Mouse (Mus musculus): ENCODE data around the gene Papola. TPM values are rescaled to one million over a fixed set of nuclear protein-coding genes. Genes with fewer than 3 reads are reported as not detected.
"Not testable (repeated sequence)": the region's sequence is repeated elsewhere in the genome, so short reads cannot be mapped to it uniquely, and the experiment has no call there.

The Papola gene
- total RNA-seq, 2 experiments from 2014 or later, result 163 to 164 TPM

DNA sequence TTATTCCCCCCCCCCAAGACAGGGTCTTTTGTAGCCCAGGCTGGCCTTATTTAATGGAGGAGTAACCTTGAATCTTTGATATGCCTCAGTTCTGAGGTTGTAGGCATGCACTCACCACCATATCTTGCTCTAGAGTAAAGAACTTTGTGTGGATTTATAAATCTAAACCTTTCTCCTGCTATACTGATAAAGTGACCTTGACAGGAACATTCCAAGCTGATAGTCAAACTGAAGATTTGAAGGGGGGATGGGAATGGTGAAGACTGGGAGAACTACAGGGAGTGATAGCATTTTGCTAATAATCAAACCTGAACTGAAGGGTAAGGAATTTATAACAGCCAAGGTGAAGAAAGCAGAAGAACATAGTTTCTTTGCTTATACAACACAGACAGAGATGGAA is 13.5 kb downstream of the Papola start:
- no peak for DNase-seq (ENCODE audit: low spot score in 2 of 2)

GRCm38 (mm10) chr12:105805790-105806189 is 21.3 kb downstream of the Papola start:
- no peak for DNase-seq (ENCODE audit: low spot score in 2 of 2)

- DNase-seq (ENCODE audit: low spot score in 2 of 2), result no peak
These were observed 21.7 kb downstream of the Papola start for GRCm38 (mm10) chr12:105806205-105806604.

DNA sequence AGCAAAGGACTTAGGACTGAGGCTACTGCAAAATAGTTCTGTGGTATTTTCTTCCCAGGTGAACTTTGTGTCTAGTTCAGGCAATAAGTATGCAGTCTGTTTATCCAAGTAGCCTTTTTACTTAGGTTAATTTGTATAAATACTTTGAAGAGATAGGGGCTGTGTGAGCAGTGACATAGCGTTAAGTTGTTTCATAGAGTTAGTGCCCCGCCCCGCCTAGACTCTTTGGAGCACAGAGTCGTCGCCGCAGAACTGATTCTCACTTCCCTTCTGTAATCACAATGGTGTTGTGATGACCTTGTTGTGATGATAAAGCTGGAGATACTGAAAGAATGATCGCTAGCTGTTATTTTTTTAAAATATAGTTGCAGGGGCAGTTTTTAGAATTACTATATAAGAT is 22.9 kb downstream of the Papola start:
- DNase-seq (ENCODE audit: low spot score in 2 of 2), result no peak

DNA sequence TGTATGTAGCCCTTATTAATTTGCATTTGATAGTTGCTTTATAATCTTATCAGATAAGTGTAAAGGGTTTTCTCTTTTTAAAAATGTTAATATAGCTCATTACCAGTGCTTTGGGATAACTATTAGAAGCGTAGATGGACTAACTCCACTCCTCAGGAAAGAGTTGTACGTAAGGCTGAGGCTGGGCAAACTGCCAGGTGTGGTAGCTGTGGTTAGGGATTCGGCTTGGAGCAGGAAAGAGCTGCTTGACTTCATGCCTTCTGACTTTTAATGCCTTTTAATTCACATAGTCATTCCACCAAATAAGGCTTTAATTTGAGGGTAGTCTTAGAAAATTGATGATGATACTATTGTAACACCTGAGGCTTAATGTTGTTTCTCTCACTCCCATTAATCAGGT is 24.5 kb downstream of the Papola start:
- DNase-seq (ENCODE audit: low spot score in 2 of 2), result no peak

- no peak for DNase-seq (ENCODE audit: low spot score in 2 of 2)
These were observed 26.1 kb downstream of the Papola start for GRCm38 (mm10) chr12:105810608-105811007.

DNA sequence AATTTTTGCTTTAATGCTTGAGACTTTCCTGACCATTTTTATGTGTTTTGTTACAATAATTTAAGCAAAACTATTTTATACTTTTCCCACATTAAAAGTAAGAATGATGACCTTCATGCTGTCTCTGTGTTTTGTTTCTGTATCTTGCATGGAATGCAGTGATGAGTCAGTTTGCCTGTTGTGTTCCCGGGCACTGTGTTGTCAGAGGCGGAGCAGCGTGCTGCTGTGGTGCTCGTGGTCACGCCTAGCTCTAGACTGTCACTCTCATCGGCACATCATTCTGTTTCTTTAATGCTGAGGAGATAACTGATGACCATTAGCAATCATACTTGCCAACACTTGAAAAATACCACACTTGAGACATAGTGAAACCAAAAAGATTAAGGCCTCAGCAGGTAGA is 29.5 kb downstream of the Papola start:
- DNase-seq (ENCODE audit: low spot score in 2 of 2), result no peak

GRCm38 (mm10) chr12:105823472-105823871 is 39.0 kb downstream of the Papola start:
- DNase-seq (ENCODE audit: low spot score in 2 of 2), result no peak

DNA sequence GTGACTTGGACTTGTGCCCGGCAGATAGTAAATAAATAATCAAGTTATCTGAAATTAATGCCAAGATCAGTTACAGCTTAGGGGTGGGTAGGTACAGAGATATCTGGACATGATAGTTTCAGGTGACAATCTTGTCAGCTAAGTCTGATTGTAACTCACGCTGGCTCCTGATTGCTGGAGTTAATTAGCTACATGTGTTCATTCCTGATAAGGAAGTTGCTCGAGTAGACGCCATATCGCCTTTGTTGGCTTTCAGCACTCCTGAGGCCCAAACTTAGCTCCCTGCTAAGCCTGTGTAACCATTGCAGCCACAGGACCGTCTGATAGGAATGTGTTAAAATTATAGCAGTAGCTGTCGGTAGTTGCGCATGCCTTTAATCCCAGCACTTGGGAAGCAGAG is 40.2 kb downstream of the Papola start:
- DNase-seq (ENCODE audit: low spot score in 2 of 2), result no peak

- DNase-seq (ENCODE audit: low spot score in 2 of 2), result no peak
These were observed 40.8 kb downstream of the Papola start for GRCm38 (mm10) chr12:105825266-105825665.

GRCm38 (mm10) chr12:105832541-105832940 is 48.0 kb downstream of the Papola start:
- peak in 1 of 2 experiments; percentile 59 for DNase-seq (ENCODE audit: low spot score in 2 of 2)

- no peak for DNase-seq (ENCODE audit: low spot score in 2 of 2)
These were observed 50.4 kb downstream of the Papola start for GRCm38 (mm10) chr12:105834926-105835325.

GRCm38 (mm10) chr12:105835571-105835970 is 51.1 kb downstream of the Papola start:
- DNase-seq (ENCODE audit: low spot score in 2 of 2), result no peak

DNA sequence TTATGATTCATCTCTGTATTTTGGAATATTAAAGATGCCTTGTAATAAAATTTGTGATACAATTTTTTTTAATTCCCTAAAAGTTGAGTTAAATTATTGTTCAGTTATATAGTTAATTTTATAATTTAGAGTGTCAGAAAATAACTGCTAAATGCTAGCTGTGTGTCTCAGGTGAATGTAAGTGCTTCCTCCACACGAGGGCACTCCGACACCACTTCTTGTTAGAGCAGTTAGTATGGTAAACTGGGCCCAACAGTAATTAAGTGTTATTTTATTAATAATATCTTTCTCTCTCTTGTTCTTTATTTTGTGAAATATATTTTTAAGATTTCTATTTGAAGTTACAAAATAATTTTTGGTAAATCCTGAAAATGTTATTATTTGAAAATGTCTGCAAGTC is 51.7 kb downstream of the Papola start:
- DNase-seq (ENCODE audit: low spot score in 2 of 2), result peak in 1 of 2 experiments; percentile 78

DNA sequence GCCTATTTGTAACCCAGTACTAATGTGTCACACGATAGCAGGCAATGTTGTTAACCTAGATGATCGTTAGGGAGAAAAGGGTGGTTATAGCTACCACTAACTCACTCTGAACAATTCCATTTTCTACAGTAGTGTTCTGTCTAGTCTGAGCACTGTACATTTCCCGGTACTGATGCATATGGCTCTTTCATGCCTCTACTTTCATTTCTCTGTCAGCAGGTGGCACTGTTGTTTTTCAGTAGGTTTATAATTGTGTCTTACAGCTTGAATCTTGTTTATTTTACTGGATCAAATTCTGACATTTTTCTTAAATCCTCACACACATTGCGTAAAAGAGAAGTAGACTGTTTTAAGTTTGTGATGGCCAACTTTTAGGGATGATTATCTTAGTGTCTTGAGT is 54.6 kb downstream of the Papola start:
- DNase-seq (ENCODE audit: low spot score in 2 of 2), result peak in 1 of 2 experiments; percentile 77

DNA sequence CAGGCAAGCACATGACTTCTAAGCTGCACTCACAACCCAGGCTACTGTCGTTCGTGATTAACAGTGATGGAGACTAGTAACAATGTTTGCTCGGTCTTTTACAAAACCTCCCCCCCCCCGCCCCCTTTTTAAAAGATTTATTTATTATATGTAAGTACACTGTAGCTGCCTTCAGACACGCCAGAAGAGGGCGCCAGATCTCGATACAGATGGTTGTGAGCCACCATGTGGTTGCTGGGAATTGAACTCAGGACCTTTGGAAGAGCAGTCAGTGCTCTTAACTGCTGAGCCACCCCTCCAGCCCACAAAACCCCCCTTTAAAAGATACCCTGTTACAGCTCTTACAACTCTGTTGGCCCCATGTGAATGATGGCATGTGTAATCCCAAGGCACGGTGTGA is 56.1 kb downstream of the Papola start:
- DNase-seq (ENCODE audit: low spot score in 2 of 2), result not testable (repeated sequence)

GRCm38 (mm10) chr12:105843243-105844005 is 58.9 kb downstream of the Papola start:
- DNase-seq (ENCODE audit: low spot score in 2 of 2), result no peak

DNA sequence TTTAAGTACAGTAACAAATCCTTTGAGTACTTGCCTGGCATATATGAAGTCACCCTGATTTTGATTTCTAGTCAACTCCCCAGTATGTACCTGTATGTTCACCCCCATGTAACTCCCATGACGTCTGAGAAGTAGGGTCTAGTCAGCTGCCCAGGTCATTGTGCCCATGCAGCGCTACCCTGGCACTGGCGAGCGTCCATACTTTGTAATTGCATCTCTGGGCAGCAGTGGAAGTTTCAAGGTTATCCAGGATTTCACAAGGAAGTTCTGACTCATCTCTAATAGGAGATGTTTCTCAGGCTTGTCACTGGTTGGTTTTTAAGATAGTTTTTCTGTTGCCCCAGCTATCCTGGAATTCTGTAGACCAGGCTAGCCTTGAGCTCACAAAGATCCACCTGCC is 59.9 kb downstream of the Papola start:
- DNase-seq (ENCODE audit: low spot score in 2 of 2), result no peak

GRCm38 (mm10) chr12:105849102-105849501 is 64.6 kb downstream of the Papola start:
- DNase-seq (ENCODE audit: low spot score in 2 of 2), result no peak

GRCm38 (mm10) chr12:105850675-105851074 is 66.2 kb downstream of the Papola start:
- DNase-seq (ENCODE audit: low spot score in 2 of 2), result no peak

DNA sequence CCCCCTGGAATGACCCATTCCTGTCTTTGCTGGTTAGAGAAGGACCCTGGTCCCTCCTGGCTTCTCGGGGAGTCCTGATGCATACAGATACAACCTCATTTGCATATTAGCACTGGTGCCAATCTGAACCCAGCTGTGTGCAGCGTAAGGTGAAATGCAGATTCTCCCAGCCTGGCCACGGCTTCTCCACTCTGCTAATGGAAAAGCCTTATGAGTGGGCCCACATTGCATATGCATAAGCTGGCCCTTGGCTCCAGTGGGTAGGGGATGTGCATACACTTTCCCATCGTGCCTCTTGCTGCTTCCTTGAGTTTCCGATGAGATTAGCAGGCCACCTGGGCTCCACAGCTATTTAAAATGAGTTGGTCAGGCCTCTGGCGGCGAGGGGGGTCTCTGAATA is 68.3 kb downstream of the Papola start:
- no peak for DNase-seq (ENCODE audit: low spot score in 2 of 2)

- DNase-seq (ENCODE audit: low spot score in 2 of 2), result peak in 1 of 2 experiments; percentile 60
These were observed 70.1 kb downstream of the Papola start for GRCm38 (mm10) chr12:105854639-105855038.

DNA sequence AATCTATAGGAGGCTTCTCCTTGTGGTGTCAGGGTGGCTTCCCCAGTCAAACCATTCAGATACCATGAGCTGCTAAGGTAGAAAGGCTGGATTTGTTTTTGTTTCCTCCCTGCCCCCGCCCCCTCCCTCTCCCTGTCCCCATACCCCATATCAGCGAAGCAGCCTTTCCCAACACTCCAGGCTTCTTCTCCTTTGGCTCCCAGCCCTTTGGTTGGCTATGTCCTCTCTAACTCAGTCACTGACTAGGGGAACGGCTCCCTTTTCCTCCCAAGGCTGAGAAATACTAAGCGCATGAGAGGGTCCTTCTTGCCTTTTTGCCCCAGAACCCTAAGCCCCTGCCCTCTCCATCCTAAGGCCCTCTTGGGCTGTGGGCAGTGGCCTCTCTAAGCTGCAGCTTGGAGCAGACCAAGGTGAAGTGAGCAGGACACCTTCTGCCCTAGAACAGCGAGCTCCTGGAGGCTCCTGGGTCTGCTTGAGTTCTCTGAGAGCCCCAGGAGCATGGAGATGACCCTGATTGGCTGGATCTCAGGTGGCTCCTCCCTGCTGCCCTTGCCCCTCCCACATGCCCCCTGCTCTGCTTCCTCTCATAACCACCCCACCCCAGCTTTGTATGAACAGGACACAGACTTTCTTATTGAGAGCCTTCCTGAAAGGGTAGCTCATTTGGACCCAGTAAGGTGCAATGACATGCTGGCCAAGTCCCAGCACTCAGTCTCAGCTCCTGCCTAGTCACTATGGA is 73.6 kb downstream of the Papola start:
- no peak for DNase-seq (ENCODE audit: low spot score in 2 of 2)

Data from layer of hippocampus, adult 18-20 months (tissue).